Mouse (Mus musculus) liver, adult 2 months (tissue): Measurements from ENCODE around the gene Dnajc3. TPM values are rescaled to one million over a fixed set of nuclear protein-coding genes. Genes with fewer than 3 reads are reported as not detected.

Experiments
- DNase-seq: peaks from one replicate; pipeline ENCODE4 v3.0.0-alpha.2; 2011; ENCODE audit warnings: low read depth, low spot score; ENCODE audit errors: extremely low read depth
- H3K27ac ChIP-seq: fragments of 200-500 bp; replicated peaks from 2 replicates; pipeline ENCODE4 v1.5.1; 2012; ENCODE audit warnings: low read depth, mild to moderate bottlenecking, control low read depth, inconsistent platforms, low read length; ENCODE audit not compliant: insufficient read depth
- H3K27me3 ChIP-seq: fragments of 200-500 bp; 2 replicates; pipeline ENCODE4 v1.6.1; 2012; ENCODE audit warnings: mild to moderate bottlenecking, moderate library complexity, low read length, inconsistent platforms; ENCODE audit not compliant: control insufficient read depth, insufficient read depth
- H3K36me3 ChIP-seq: fragments of 200-500 bp; 2 replicates; pipeline ENCODE4 v1.6.1; 2012; ENCODE audit warnings: low read length, inconsistent platforms; ENCODE audit not compliant: control insufficient read depth, insufficient read depth
- H3K4me1 ChIP-seq: fragments of 200-500 bp; 2 replicates; pipeline ENCODE4 v1.6.1; 2011; ENCODE audit warnings: low read length; ENCODE audit not compliant: control insufficient read depth, insufficient read depth
- H3K4me3 ChIP-seq: fragments of 200-500 bp; 2 replicates; pipeline ENCODE4 v1.5.1; 2011; ENCODE audit warnings: low read depth, mild to moderate bottlenecking, control low read depth, low read length, moderate library complexity; ENCODE audit not compliant: insufficient read depth
- H3K79me2 ChIP-seq: fragments of 200-500 bp; 2 replicates; pipeline ENCODE4 v1.6.1; 2012; ENCODE audit warnings: inconsistent platforms, mild to moderate bottlenecking, low read length, moderate library complexity; ENCODE audit not compliant: control insufficient read depth, insufficient read depth
- H3K9ac ChIP-seq: fragments of 200-500 bp; 2 replicates; pipeline ENCODE4 v1.6.1; 2012; ENCODE audit warnings: low read depth, mild to moderate bottlenecking, control low read depth, inconsistent platforms, low read length
- CTCF ChIP-seq: fragments of 200-500 bp; IDR thresholded peaks from 2 replicates; pipeline ENCODE4 v1.5.1; 2011; ENCODE audit warnings: low read depth, low read length, control low read depth
- POLR2A ChIP-seq: fragments of 200-500 bp; IDR thresholded peaks from 2 replicates; pipeline ENCODE4 v1.6.1; 2011; ENCODE audit warnings: low read length, control low read depth; ENCODE audit not compliant: insufficient read depth; ENCODE audit errors: extremely low read depth
- WGBS: fragments of 180-500 bp; shearing (Covaris S2); methylation state at CpG from one replicate; pipeline ENCODE4 v1.1.7; 2018; 5-methylcytosine and 5-hydroxymethylcytosine counted together
- polyA plus RNA-seq: library from polyadenylated mRNA; depleted of rRNA; stranded (reverse); fragments of >200 nt; gene quantifications from 2 replicates; pipeline ENCODE4 v1.2.3, GENCODE M21; 2012
- total RNA-seq: library from RNA; depleted of rRNA; stranded (reverse); fragments of >200 nt; gene quantifications from 2 replicates; pipeline ENCODE4 v1.2.3, GENCODE M21; 2014

Dnajc3 gene
- total and polyA plus RNA-seq, 2 experiments = 32.4 to 159 TPM

DNA sequence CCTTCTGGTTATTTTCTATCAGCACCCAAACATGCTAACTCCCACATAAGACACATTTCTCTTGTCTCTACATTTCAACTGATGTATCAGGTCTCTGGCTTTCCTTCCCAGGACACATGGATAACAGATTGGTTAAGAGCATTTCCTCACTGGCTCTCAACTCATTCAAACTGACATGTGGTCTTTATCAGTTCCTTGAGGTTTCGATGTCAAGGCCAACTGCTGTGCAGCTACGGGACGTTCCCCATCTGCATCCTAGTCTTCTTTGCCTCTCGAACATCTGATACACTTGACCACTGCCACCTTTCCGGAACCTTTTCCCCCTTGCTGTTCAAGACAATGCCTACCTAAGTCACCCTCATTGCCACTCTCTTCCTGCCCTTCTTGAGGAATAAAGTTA is 24.1 kb upstream of the Dnajc3 start:
- Histone ChIP-seq H3K4me1 (no peaks in the 10 kb centered on the region), H3K9ac (no peak overlapping the region), H3K27me3 (no peaks in the 10 kb centered on the region), H3K27ac (no peak overlapping the region), H3K36me3 (no peaks in the 10 kb centered on the region), H3K79me2 (no peaks in the 10 kb centered on the region), H3K4me3 (no peak overlapping the region)
- WGBS = 77% methylated on average over 5 of the region's 5 CpGs
- no peak for TF ChIP-seq CTCF
- TF ChIP-seq POLR2A = no peak
- DNase-seq = no peak

DNA sequence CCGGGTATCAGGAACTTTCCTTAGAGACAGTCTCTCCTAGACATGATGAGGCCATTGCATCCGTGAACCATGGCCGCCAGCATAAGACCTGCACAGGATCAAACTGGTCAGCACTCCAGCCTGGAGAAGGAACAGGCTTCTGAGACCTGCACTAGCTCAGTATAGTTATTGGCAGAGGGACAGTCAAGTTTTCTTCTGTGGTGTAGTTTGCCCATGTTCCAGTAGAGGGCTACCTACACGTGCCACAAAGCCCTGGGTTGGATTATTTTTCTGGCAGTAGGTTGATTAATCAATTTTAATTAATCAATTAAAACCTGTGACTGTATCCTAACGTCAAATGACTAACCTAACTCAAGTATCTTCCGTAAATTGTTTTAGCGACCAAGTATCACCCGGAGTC is 18.8 kb upstream of the Dnajc3 start:
- Histone ChIP-seq H3K9ac (no peak overlapping the region), H3K79me2 (no peaks in the 10 kb centered on the region), H3K4me1 (peaks cover 3% of the 10 kb centered on the region; the same call in 1 of the 2 replicates), H3K4me3 (no peak overlapping the region), H3K27me3 (peaks cover 10% of the 10 kb centered on the region), H3K27ac (no peak overlapping the region), H3K36me3 (no peaks in the 10 kb centered on the region)
- peak; percentile 51 for DNase-seq
- WGBS = 53% methylated on average over 8 of the region's 8 CpGs
- peak; percentile 37 for TF ChIP-seq CTCF
- TF ChIP-seq POLR2A = no peak

DNA sequence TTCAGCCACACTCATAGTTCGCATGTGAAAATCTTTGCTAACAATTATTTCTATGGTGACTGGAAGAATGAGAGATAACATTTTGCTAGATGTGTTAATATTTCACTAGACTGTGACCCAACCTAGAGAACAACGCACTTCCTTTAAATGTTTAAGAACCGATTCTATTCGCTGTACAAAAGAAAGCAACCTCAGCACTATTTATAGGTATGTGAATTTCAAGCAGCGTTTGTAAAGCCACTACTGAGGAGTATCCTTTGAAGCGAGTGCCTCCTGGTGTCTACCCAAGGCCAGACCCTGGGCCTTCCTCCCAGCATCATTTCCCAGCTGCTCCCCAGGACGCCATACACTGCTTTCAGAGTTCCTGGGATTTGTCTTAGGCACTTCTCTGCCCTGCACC is 17.1 kb upstream of the Dnajc3 start:
- Histone ChIP-seq H3K36me3 (no peaks in the 10 kb centered on the region), H3K79me2 (no peaks in the 10 kb centered on the region), H3K4me1 (peaks cover 9% of the 10 kb centered on the region; the same call in 1 of the 2 replicates), H3K4me3 (no peak overlapping the region), H3K27me3 (peaks cover 16% of the 10 kb centered on the region), H3K9ac (no peak overlapping the region), H3K27ac (no peak overlapping the region)
- no peak for TF ChIP-seq CTCF
- no peak for TF ChIP-seq POLR2A
- 73% methylated on average over 7 of the region's 7 CpGs for WGBS
- no peak for DNase-seq

DNA sequence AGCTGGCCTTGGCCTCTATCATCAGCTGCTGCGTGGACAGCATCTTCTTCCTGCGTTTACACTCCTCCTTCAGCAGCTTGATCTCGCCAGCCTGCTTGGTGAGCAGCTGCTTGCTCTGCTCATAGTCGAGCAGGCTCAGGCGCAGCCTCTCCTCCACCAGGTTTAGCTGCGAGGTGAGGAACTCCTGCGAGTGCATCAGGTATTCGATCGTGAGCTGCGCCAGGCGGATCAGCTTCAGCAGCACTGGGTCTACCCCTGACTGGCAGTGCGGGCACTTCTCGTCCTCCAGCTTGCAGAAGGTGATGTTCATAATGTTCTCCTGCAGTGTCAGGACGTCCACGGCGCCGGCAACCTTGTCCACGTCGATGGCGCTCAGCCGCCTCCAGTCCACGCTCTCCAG is 15.5 kb upstream of the Dnajc3 start:
- Histone ChIP-seq H3K36me3 (no peaks in the 10 kb centered on the region), H3K4me3 (no peak overlapping the region), H3K27ac (no peak overlapping the region), H3K4me1 (peaks cover 9% of the 10 kb centered on the region; the same call in 1 of the 2 replicates), H3K79me2 (no peaks in the 10 kb centered on the region), H3K27me3 (peaks cover 16% of the 10 kb centered on the region), H3K9ac (no peak overlapping the region)
- TF ChIP-seq POLR2A = no peak
- no peak for TF ChIP-seq CTCF
- 30% methylated on average over 22 of the region's 22 CpGs for WGBS
- DNase-seq = no peak

DNA sequence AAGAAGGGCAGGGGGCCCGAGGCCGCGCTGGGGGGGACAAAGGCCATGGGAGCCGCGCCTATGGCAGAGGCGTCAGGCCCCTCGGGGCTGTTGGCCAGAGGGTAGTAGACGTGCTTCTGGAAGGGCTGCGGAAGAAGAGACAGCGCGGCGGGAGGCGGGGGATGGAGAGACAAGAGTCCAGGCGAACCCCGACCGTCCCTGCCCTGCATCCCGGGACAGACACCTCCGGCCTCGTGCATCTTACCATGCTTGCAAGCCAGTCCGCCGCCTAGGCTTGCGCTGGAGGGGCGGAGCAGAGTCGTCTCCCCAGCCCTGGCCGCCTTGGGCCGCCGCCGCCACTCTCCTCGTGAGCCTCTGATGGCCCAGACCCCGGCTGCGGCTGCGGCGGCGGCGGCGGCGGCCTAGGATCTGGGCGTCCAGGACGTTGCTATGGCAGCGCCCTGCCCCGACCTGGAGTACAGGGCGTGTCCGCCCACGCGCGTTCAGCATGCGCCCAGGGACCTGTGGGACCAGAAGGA is 15.1 kb upstream of the Dnajc3 start:
- H3K27me3 ChIP-seq = peaks cover 16% of the 10 kb centered on the region
- DNase-seq = no peak

DNA sequence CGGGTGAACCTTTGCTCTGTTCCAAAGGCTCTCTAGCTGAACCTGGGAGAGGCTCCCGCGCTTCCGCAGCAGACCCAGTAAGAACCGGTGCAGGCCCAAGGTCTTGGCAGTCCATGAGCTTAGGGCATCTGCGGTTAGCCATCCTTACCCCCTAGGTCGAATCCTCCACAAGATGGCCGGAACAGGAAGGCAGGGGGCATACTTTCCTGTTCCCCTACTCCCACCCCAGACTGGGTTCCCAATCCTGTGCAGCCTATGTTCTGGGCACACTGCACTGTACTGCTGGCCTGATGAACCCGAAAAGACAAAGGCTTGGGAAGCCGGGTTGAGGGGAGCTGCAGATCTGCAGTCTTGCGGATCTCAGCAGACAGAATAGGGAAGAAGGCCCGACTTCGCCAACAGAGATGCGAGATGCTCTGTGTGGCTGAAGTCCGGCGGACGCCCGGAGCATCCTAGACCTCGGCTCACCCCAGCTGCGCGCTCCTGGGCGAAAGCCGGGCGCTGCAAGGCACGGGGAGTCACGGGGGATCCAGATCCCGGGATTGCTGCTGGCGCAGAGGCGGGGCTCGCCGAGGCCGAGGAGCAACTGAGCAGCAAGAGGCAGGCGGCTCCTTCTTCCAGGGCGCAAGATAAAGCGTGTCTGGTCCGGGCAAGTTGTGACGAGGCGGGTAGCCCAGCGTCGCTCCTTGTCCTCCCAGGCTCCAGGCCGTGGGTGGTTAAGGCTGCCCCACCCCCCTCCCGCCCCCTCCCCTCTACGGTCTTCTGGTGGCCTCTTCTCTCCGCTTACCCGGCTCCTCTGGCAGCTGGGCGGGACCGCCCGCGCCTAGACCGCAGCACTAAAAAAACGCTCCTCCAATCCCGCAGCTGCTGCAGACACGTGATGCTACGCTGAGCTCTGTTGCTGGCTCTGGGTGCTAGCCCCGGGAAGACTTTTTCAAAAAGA is 12.8 kb upstream of the Dnajc3 start, which contains the start of gene Dzip1:
Gene Dzip1, minus strand, starts transcription at position 788 of the 943 bp plus-strand sequence.
- H3K4me1 ChIP-seq = peaks cover 9% of the 10 kb centered on the region; the same call in 1 of the 2 replicates
- no peak within 1 kb of the TSS for H3K27ac ChIP-seq
- peak; percentile 27 for DNase-seq
- no peaks in the 10 kb centered on the region for H3K36me3 ChIP-seq
- H3K4me3 ChIP-seq = peak within 1 kb of the TSS; percentile 55
- peaks cover 16% of the 10 kb centered on the region for H3K27me3 ChIP-seq
- peak within 1 kb of the TSS; percentile 24; the same call in 1 of the 2 replicates for H3K9ac ChIP-seq
- no peak for TF ChIP-seq CTCF
- no peaks in the 10 kb centered on the region for H3K79me2 ChIP-seq
- 7% methylated on average over 55 of the region's 55 CpGs for WGBS

More for the DNA sequence above, 15.1 kb upstream of the Dnajc3 start:
- TF ChIP-seq CTCF (no peak), POLR2A (no peak)
- Histone ChIP-seq H3K79me2 (no peaks in the 10 kb centered on the region), H3K9ac (no peak overlapping the region), H3K36me3 (no peaks in the 10 kb centered on the region), H3K4me1 (peaks cover 9% of the 10 kb centered on the region; the same call in 1 of the 2 replicates), H3K27ac (no peak overlapping the region), H3K4me3 (no peak overlapping the region)
- 2% methylated on average over 46 of the region's 47 CpGs for WGBS
